Mouse (Mus musculus): ENCODE results near the gene Slc25a19.

The Slc25a19 gene

GRCm38 (mm10) chr11:115618732-115619516 lies 9.2 kb downstream of the Slc25a19 start:
- no peak for DNase-seq (ENCODE audit: low spot score)

- no peak for DNase-seq (ENCODE audit: low spot score)
Measured at GRCm38 (mm10) chr11:115618001-115618400, 10.1 kb downstream of the Slc25a19 start.

- no peak for DNase-seq (ENCODE audit: low spot score)
Measured at GRCm38 (mm10) chr11:115616893-115617292, 11.2 kb downstream of the Slc25a19 start.

- DNase-seq (ENCODE audit: low spot score), result no peak
Measured at GRCm38 (mm10) chr11:115616371-115616770, 11.7 kb downstream of the Slc25a19 start.

- no peak for DNase-seq (ENCODE audit: low spot score)
Measured at GRCm38 (mm10) chr11:115615875-115616274, 12.2 kb downstream of the Slc25a19 start.

GRCm38 (mm10) chr11:115615108-115615825 lies 12.8 kb downstream of the Slc25a19 start:
- DNase-seq (ENCODE audit: low spot score), result no peak

GRCm38 (mm10) chr11:115614346-115615107 lies 13.6 kb downstream of the Slc25a19 start:
- no peak for DNase-seq (ENCODE audit: low spot score)

GRCm38 (mm10) chr11:115613138-115613945 lies 14.8 kb downstream of the Slc25a19 start:
- no peak for DNase-seq (ENCODE audit: low spot score)

- DNase-seq (ENCODE audit: low spot score), result peak; percentile 48
Measured at GRCm38 (mm10) chr11:115612410-115613137, 15.5 kb downstream of the Slc25a19 start, which contains the start of gene Mif4gd. TSS of gene Mif4gd (minus strand) at chr11:115612969.

GRCm38 (mm10) chr11:115612059-115612409 lies 16.1 kb downstream of the Slc25a19 start:
- no peak for DNase-seq (ENCODE audit: low spot score)

GRCm38 (mm10) chr11:115611173-115611572 lies 16.9 kb downstream of the Slc25a19 start:
- DNase-seq (ENCODE audit: low spot score), result no peak

- DNase-seq (ENCODE audit: low spot score), result no peak
Measured at GRCm38 (mm10) chr11:115609576-115609975, 18.5 kb downstream of the Slc25a19 start.

GRCm38 (mm10) chr11:115608421-115609399 lies 19.4 kb downstream of the Slc25a19 start:
- no peak for DNase-seq (ENCODE audit: low spot score)

- no peak for DNase-seq (ENCODE audit: low spot score)
Measured at GRCm38 (mm10) chr11:115606733-115607132, 21.4 kb downstream of the Slc25a19 start.

- no peak for DNase-seq (ENCODE audit: low spot score)
Measured at GRCm38 (mm10) chr11:115604304-115604696, 23.8 kb downstream of the Slc25a19 start.

GRCm38 (mm10) chr11:115603476-115604303 lies 24.4 kb downstream of the Slc25a19 start, which contains the start of the genes Mrps7 and Gga3:
TSS of gene Mrps7 (plus strand) at chr11:115603925.
TSS of gene Gga3 (minus strand) at chr11:115604051.
- DNase-seq (ENCODE audit: low spot score), result peak; percentile 54

GRCm38 (mm10) chr11:115603128-115603475 lies 25.0 kb downstream of the Slc25a19 start:
- DNase-seq (ENCODE audit: low spot score), result no peak

- DNase-seq (ENCODE audit: low spot score), result no peak
Measured at GRCm38 (mm10) chr11:115601174-115601573, 26.9 kb downstream of the Slc25a19 start.

- no peak for DNase-seq (ENCODE audit: low spot score)
Measured at GRCm38 (mm10) chr11:115600743-115601142, 27.4 kb downstream of the Slc25a19 start.

Data from layer of hippocampus, adult 9-10 months (tissue).